Mouse (Mus musculus) limb, embryonic 13.5 days (tissue): Measurements from ENCODE around the gene Fignl1. TPM values are rescaled to one million over a fixed set of nuclear protein-coding genes. Genes with fewer than 3 reads are reported as not detected.
A peak's percentile ranks its signal among the peaks of the same experiment; 100 is the strongest.

Experiments used
- ATAC-seq: fragments of 200-750 bp; cut with Nextera tagmentation; 2 replicates; pipeline ENCODE4 v1.8.0; 2017; ENCODE audit warnings: low read depth, moderate number of reproducible peaks, moderate TSS enrichment; ENCODE audit not compliant: low FRiP score
- H3K27ac ChIP-seq: fragments of 300-500 bp; sonication (generic); 2 replicates; pipeline ENCODE4 v1.5.1; 2015; ENCODE audit warnings: inconsistent platforms, mild to moderate bottlenecking, moderate library complexity
- H3K27me3 ChIP-seq: fragments of 300-500 bp; sonication (generic); 2 replicates; pipeline ENCODE4 v1.6.1; 2015; ENCODE audit warnings: mild to moderate bottlenecking, inconsistent platforms
- H3K36me3 ChIP-seq: fragments of 300-500 bp; sonication (generic); 2 replicates; pipeline ENCODE4 v1.6.1; 2015; ENCODE audit warnings: inconsistent platforms, mild to moderate bottlenecking, moderate library complexity
- H3K4me1 ChIP-seq: fragments of 300-500 bp; sonication (generic); 2 replicates; pipeline ENCODE4 v1.6.1; 2015; ENCODE audit warnings: inconsistent platforms
- H3K4me2 ChIP-seq: fragments of 300-500 bp; sonication (generic); replicated peaks from 2 replicates; pipeline ENCODE4 v1.6.1; 2015; ENCODE audit warnings: inconsistent platforms, mild to moderate bottlenecking, moderate library complexity
- H3K4me3 ChIP-seq: fragments of 300-500 bp; sonication (generic); 2 replicates; pipeline ENCODE4 v1.5.1; 2015; ENCODE audit warnings: moderate library complexity, mild to moderate bottlenecking, inconsistent platforms
- H3K9ac ChIP-seq: fragments of 300-500 bp; sonication (generic); 2 replicates; pipeline ENCODE4 v1.6.1; 2015; ENCODE audit warnings: mild to moderate bottlenecking, inconsistent platforms
- H3K9me3 ChIP-seq: fragments of 300-500 bp; sonication (generic); 2 replicates; pipeline ENCODE4 v1.6.1; 2016; ENCODE audit warnings: inconsistent platforms
- WGBS: fragments of 180-500 bp; shearing (Covaris S2); methylation state at CpG from one replicate; pipeline ENCODE4 v1.1.7; 2015; 5-methylcytosine and 5-hydroxymethylcytosine counted together
- polyA plus RNA-seq: library from polyadenylated mRNA; unstranded; fragments of >200 nt; fragmentation: Nextera tagmentation; extraction: Ambion mirVana; gene quantifications from 2 replicates; pipeline ENCODE4 v1.2.1, GENCODE M21; 2015

The Fignl1 gene
- polyA plus RNA-seq, 1 experiment from 2014 or later = 57.4 TPM

DNA sequence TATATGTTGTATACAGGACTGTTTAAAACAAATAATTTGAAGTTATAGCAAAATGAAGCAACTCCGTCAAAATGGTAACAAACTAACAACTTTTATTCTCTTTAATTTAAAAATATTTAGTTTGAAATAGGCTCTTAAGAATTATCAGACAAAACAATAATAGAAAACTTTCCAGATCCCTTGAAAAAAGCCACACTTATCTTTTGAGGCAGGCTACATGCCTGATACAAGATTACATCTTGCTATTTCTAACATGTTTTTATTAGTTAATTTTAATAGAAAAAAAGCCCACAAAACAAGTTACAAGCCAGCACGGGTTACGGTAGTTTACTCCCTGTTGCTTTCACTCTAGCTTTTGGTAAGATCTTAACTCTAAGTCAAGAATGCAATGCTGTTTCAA lies 8.5 kb downstream of the Fignl1 start:
- no peak overlapping the region for H3K9ac ChIP-seq
- H3K4me3 ChIP-seq = no peak overlapping the region
- WGBS = 80% methylated on average over 3 of the region's 3 CpGs
- H3K36me3 ChIP-seq = peaks cover 77% of the 10 kb centered on the region
- H3K27ac ChIP-seq = no peak overlapping the region
- no peak for ATAC-seq
- no peaks in the 10 kb centered on the region for H3K27me3 ChIP-seq
- no peak overlapping the region for H3K4me2 ChIP-seq
- no peaks in the 10 kb centered on the region for H3K9me3 ChIP-seq
- no peaks in the 10 kb centered on the region for H3K4me1 ChIP-seq

DNA sequence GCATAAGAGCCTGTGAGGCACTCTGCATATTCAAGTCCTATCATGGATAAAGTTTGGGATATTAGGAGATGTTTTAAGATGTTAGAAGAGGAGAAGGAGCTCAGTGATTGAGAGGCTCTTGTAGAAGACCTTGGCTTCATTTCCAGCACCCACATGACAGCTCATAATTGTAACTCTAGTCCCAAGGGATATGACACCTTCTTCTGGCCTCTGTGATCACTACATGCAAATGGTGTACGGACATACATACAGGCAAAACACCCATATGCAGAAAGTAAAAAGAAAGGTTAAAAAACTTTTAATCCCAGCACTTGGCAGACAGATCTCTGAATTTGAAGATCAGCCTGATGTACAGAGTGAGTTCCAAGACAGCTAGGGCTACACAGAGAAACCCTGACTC lies 10.1 kb downstream of the Fignl1 start:
- H3K9me3 ChIP-seq = no peaks in the 10 kb centered on the region
- ATAC-seq = no peak
- H3K4me2 ChIP-seq = no peak overlapping the region
- H3K4me3 ChIP-seq = no peak overlapping the region
- 95% methylated on average over 1 of the region's 1 CpGs for WGBS
- H3K4me1 ChIP-seq = no peaks in the 10 kb centered on the region
- H3K27ac ChIP-seq = no peak overlapping the region
- no peaks in the 10 kb centered on the region for H3K27me3 ChIP-seq
- H3K36me3 ChIP-seq = peaks cover 62% of the 10 kb centered on the region
- no peak overlapping the region for H3K9ac ChIP-seq

DNA sequence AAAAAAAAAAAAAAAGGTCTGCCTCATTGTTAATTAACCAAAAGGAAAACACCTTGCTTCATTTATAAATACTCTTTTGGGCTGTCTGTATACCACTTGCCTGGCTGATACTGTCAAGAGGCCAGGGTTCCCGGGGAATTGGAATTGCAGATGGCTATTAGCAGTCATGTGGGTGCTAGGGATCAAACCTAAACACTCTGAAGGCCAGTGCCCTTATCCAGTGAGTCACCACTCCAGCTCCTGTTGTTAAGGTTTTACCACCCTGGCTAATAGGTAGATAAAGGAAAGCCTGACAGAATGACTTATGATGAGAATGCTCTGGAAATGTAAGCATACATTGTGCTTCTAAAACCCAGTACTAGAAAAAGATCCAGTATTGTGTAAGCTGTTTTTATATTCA lies 14.1 kb downstream of the Fignl1 start:
- Histone ChIP-seq H3K27me3 (no peaks in the 10 kb centered on the region), H3K9ac (no peak overlapping the region), H3K4me1 (no peaks in the 10 kb centered on the region), H3K36me3 (peaks cover 33% of the 10 kb centered on the region), H3K4me3 (no peak overlapping the region), H3K4me2 (no peak overlapping the region), H3K27ac (no peak overlapping the region), H3K9me3 (no peaks in the 10 kb centered on the region)
- 42% methylated on average over 1 of the region's 1 CpGs for WGBS
- no peak for ATAC-seq

DNA sequence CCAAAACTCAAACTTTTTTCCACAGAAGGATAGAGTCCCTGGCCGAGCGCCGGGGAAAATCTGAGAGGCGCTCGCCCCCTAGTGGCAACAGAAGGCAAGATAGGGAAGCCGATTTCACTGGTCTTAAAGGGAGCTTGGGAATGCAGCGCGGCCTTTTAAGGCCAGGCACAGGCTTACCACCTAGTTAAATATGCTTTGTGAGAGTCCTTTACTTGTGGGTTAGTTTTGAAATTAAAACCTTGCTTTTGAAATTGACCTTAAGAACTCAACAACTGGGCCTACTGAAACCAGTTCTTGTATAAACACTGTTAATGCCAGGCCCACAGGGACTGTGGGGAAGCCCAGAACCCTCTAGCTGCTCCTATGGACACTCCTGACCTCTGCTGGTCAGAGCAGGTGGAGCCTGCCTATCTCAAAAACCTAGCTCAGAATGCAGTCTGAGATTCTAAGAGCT lies 20.2 kb downstream of the Fignl1 start:
- Histone ChIP-seq H3K36me3 (no peaks in the 10 kb centered on the region), H3K4me2 (peak overlapping the region; percentile 36; the same call in 1 of the 2 replicates), H3K4me3 (no peak overlapping the region; the same call in 1 of the 2 replicates), H3K27me3 (0 out of 2 replicates have a peak, but pooled peaks cover 2% of the 10 kb centered on the region), H3K27ac (no peak overlapping the region), H3K9ac (no peak overlapping the region), H3K9me3 (no peaks in the 10 kb centered on the region), H3K4me1 (no peaks in the 10 kb centered on the region)
- peak; percentile 98 for ATAC-seq
- under 1% methylated on average over 8 of the region's 8 CpGs for WGBS

DNA sequence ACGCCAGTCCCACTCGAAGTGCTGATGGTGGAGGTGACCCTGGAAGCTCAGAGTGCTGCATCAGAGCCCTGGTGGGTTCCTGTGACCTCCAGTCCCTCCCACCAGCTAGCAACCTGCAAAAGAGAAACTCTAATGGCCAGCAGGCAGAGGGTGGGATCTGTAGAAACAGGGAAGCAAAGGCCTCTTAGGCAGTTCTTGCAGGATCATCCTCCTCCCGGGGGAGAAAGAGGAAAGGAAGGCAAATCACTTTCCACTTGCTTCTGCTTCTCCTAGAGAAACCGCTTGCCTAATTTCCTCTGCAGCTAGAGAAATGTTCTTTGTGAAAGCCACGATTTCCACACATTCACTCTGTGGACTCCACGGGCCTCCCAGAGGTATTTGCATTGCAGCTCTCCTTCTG lies 23.3 kb downstream of the Fignl1 start:
- Histone ChIP-seq H3K36me3 (no peaks in the 10 kb centered on the region), H3K9ac (no peak overlapping the region), H3K27ac (no peak overlapping the region), H3K4me1 (no peaks in the 10 kb centered on the region), H3K4me3 (no peak overlapping the region), H3K27me3 (0 out of 2 replicates have a peak, but pooled peaks cover 2% of the 10 kb centered on the region), H3K9me3 (no peaks in the 10 kb centered on the region), H3K4me2 (no peak overlapping the region)
- 62% methylated on average over 6 of the region's 6 CpGs for WGBS
- no peak for ATAC-seq

DNA sequence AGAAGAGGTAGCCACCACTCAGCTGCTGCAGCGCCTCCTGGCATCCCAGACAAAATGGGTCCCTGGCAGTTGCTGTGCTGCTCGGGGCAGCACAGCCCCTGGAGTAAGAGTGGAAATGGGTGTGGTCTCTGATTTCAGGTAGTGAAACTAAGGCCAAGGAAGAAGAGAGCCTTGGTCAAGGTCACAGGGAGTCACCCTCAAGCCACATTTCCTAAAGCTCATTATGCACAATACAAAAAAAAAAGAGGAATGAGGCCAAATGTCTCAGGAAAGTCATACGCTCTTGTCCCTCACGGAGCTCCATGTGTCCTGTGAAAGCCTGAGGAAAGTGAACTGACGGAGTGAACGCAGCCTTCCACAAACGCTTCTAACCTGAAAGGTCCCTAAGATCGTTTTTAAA lies 27.0 kb downstream of the Fignl1 start:
- no peak overlapping the region for H3K27ac ChIP-seq
- H3K9ac ChIP-seq = no peak overlapping the region
- H3K4me3 ChIP-seq = no peak overlapping the region
- H3K36me3 ChIP-seq = no peaks in the 10 kb centered on the region
- H3K9me3 ChIP-seq = no peaks in the 10 kb centered on the region
- ATAC-seq = no peak
- H3K4me1 ChIP-seq = no peaks in the 10 kb centered on the region
- WGBS = 88% methylated on average over 8 of the region's 8 CpGs
- 0 out of 2 replicates have a peak, but pooled peaks cover 2% of the 10 kb centered on the region for H3K27me3 ChIP-seq
- H3K4me2 ChIP-seq = no peak overlapping the region

DNA sequence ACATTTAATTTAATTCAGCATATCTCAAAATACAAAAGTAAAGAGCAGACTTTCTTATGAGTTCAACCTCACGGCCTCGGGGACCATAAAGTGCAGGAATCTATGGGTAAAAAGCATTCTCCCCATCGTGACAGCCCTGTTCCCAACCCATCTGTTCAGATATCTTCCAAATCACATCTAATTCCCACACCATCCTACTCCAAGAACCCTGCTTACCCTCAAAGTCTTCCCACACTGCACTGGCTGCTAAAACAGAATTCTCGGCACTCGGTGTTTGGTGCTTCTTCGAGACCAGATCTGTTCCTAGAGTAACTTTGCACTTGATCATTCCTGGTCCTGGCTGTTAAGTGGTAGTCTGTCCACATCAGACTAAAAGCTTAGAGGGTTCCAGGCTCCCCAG lies 30.4 kb downstream of the Fignl1 start:
- 88% methylated on average over 6 of the region's 6 CpGs for WGBS
- no peaks in the 10 kb centered on the region for H3K27me3 ChIP-seq
- H3K4me3 ChIP-seq = no peak overlapping the region
- no peak overlapping the region for H3K9ac ChIP-seq
- no peak for ATAC-seq
- no peak overlapping the region for H3K4me2 ChIP-seq
- H3K4me1 ChIP-seq = no peaks in the 10 kb centered on the region
- H3K27ac ChIP-seq = no peak overlapping the region
- no peaks in the 10 kb centered on the region for H3K36me3 ChIP-seq
- no peaks in the 10 kb centered on the region for H3K9me3 ChIP-seq

DNA sequence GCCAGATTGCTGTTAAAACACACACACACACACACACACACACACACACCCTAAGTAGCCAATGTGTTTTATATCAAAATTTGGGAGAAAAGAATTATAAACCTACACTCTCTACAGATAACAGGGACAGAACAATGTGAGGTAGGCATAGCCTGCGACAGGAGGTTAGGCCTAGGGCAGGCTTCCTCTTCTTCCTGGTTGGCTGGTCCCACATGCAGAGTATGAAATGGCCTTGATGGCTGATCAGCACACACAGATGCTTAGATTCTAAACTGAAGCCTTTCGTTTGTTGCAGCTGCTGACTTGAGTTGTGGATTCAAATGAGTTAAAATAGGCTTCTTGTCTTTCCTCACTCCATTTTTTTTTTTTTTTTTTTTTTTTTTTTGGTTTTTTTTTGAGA lies 31.0 kb downstream of the Fignl1 start:
- no peak overlapping the region for H3K4me3 ChIP-seq
- ATAC-seq = no peak
- 82% methylated on average over 2 of the region's 2 CpGs for WGBS

DNA sequence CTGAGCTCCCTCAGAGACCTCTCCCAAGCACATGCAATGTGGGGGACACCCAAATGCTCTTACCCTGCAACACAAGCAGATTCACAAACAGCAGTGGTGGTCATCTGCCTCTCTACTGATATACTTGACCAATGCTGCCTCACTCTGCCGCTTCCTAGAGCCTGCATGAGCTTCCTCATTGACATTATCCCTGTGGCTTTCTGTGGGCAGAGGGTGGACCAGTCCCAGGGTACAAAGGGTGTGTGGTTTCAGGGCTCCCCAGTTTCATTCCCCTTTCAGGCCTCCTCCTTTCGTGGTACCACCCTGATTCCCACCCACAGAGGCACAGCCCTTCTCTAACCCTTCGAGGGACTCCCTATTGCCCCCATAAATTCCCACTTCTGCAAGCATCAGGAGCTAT lies 31.5 kb downstream of the Fignl1 start:
- no peaks in the 10 kb centered on the region for H3K27me3 ChIP-seq
- H3K36me3 ChIP-seq = no peaks in the 10 kb centered on the region
- WGBS = 64% methylated on average over 3 of the region's 3 CpGs
- no peak overlapping the region for H3K4me2 ChIP-seq
- H3K9me3 ChIP-seq = no peaks in the 10 kb centered on the region
- ATAC-seq = no peak
- H3K9ac ChIP-seq = no peak overlapping the region
- no peaks in the 10 kb centered on the region for H3K4me1 ChIP-seq
- no peak overlapping the region for H3K4me3 ChIP-seq
- no peak overlapping the region for H3K27ac ChIP-seq

More for the DNA sequence above, 31.0 kb downstream of the Fignl1 start:
- H3K9ac ChIP-seq = no peak overlapping the region
- H3K4me1 ChIP-seq = no peaks in the 10 kb centered on the region
- H3K36me3 ChIP-seq = no peaks in the 10 kb centered on the region
- no peaks in the 10 kb centered on the region for H3K27me3 ChIP-seq
- H3K27ac ChIP-seq = no peak overlapping the region
- H3K9me3 ChIP-seq = no peaks in the 10 kb centered on the region
- no peak overlapping the region for H3K4me2 ChIP-seq

DNA sequence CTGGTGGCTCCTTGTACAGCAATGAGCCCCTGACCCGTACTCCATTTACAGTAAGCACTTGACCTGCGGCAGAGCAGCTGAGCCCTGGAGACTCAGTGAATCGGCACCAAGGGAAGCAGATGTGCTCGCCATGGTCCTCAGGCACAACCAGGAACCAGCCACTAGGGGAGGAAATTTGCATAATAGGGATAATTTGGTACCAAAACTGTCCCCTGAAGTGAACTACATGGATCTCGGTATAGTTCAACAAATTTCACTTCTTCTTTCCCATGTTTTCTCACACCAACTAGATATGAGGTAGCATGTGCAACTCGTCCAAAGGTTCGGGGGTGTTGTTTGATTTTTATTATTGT lies 32.0 kb downstream of the Fignl1 start:
- WGBS = 80% methylated on average over 7 of the region's 7 CpGs
- H3K27ac ChIP-seq = no peak overlapping the region
- H3K9me3 ChIP-seq = no peaks in the 10 kb centered on the region
- H3K4me3 ChIP-seq = no peak overlapping the region
- no peak for ATAC-seq
- no peaks in the 10 kb centered on the region for H3K27me3 ChIP-seq
- no peak overlapping the region for H3K4me2 ChIP-seq
- H3K9ac ChIP-seq = no peak overlapping the region
- H3K36me3 ChIP-seq = no peaks in the 10 kb centered on the region
- H3K4me1 ChIP-seq = no peaks in the 10 kb centered on the region

DNA sequence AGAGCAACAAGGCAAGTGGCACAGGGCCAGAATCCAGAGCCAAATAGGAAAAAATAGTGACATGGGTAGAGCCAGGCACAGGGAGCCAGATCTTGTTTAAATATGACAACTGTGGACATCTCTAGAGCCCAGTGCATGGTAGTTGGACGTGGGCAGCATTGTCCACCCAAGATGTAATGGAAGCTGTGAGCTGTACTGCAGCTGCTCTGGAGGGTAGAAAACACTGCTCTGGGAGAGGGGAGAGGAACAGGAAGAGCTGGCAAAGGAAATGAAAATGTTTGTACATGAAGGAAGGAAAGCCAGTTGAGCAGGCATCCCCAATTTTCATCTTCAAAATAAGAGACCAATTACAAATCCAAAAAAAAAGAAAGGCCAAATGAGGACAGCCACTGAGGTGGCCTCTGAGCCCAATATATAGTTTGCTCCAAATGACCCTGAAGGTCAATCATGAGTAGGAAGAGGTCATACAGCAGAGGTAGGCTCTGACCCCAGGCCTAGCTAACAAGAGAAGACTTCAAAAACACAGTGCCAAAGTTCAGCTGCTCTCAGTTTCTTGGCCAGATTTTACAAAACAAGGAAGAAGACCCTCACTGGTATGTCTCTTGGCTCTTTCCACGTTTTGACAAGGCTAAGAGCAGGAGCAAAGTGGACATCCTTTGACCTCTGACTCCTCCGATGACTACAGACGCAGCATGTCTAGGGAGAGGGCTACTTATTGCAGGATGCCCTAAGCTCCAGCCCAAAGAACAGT lies 32.5 kb downstream of the Fignl1 start:
- H3K36me3 ChIP-seq = no peaks in the 10 kb centered on the region
- H3K9ac ChIP-seq = no peak overlapping the region
- WGBS = 72% methylated on average over 4 of the region's 4 CpGs
- no peaks in the 10 kb centered on the region for H3K9me3 ChIP-seq
- no peak overlapping the region for H3K4me2 ChIP-seq
- ATAC-seq = no peak
- H3K4me3 ChIP-seq = no peak overlapping the region
- no peaks in the 10 kb centered on the region for H3K4me1 ChIP-seq
- H3K27ac ChIP-seq = no peak overlapping the region
- H3K27me3 ChIP-seq = no peaks in the 10 kb centered on the region

DNA sequence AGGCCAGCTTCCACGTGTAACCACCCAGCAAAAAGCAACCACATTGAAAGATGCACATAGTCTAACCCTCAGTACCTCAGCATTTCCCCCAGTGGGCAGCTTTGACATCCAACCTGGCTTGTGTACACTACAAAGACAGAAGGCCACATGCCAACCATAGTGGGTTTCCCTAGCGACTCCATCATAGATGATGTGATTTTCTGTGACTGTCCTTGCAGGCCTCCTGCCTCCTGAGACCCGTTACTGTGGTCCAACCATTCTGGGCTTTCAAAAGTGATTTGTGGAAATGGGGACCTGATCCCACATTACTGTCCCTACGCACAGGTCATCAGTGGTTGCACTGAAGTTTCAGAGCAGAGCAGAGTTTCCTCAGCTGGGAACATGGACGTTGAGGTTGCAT lies 33.9 kb downstream of the Fignl1 start:
- H3K4me3 ChIP-seq = no peak overlapping the region
- no peaks in the 10 kb centered on the region for H3K36me3 ChIP-seq
- no peaks in the 10 kb centered on the region for H3K9me3 ChIP-seq
- 86% methylated on average over 5 of the region's 5 CpGs for WGBS
- no peak overlapping the region for H3K4me2 ChIP-seq
- H3K27ac ChIP-seq = no peak overlapping the region
- H3K27me3 ChIP-seq = no peaks in the 10 kb centered on the region
- no peak for ATAC-seq
- no peaks in the 10 kb centered on the region for H3K4me1 ChIP-seq
- no peak overlapping the region for H3K9ac ChIP-seq

DNA sequence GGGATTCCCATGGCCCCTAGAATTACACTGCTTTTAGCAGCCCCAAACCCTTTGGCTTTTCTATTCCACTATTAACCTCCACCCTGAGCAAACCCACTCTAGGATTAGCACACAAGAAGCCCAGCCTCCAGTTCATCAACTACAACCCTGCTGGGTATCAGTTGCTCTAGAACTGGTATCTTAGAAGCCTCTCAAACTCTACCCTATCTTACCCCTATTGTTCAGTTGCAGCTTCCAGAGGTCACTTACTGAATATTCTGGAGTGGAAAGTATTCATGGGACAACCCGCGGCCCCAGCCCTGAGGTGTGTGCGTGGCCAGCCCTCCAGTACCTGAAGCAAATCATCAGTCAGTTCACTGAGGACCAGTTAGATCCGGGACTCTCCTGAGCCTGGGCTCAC lies 34.4 kb downstream of the Fignl1 start:
- H3K36me3 ChIP-seq = no peaks in the 10 kb centered on the region
- WGBS = 88% methylated on average over 4 of the region's 4 CpGs
- H3K9ac ChIP-seq = no peak overlapping the region

More for the DNA sequence above, 34.4 kb downstream of the Fignl1 start:
- no peaks in the 10 kb centered on the region for H3K9me3 ChIP-seq
- H3K27me3 ChIP-seq = no peaks in the 10 kb centered on the region
- H3K4me2 ChIP-seq = no peak overlapping the region
- ATAC-seq = no peak
- no peak overlapping the region for H3K27ac ChIP-seq
- no peaks in the 10 kb centered on the region for H3K4me1 ChIP-seq
- H3K4me3 ChIP-seq = no peak overlapping the region
